Mouse (Mus musculus) Patski (cell line): ENCODE measurements around the gene Pip4k2b. TPM values are rescaled to one million over a fixed set of nuclear protein-coding genes. Genes with fewer than 3 reads are reported as not detected.

Experiments
- ATAC-seq: fragments of 100-300 bp; one replicate; pipeline ENCODE4 v1.8.0; 2021
- CTCF ChIA-PET: fragments of 350-600 bp; sonication (Branson Sonifier 250); formaldehyde crosslinking; loops from one replicate; lab custom pipeline; 2022; ENCODE audit warnings: inconsistent platforms; lab: Charles Lee
- POLR2A ChIA-PET: fragments of 350-600 bp; sonication (Branson Sonifier 250); formaldehyde crosslinking; loops from one replicate; lab custom pipeline; 2022; ENCODE audit warnings: antibody characterized with exemption, inconsistent platforms; lab: Charles Lee
- DNase-seq: peaks from one replicate; pipeline ENCODE4 v3.0.0-alpha.2; 2011; ENCODE audit warnings: low read depth, low spot score
- H3K27me3 ChIP-seq: fragments of 371-371 bp; one replicate; pipeline ENCODE4 v1.5.1; 2021
- CTCF ChIP-seq: fragments of 100-300 bp; IDR thresholded peaks from one replicate; pipeline ENCODE4 v1.5.1; 2021
- in situ Hi-C: fragments of 300-500 bp; cut with MboI; formaldehyde crosslinking; loops from 3 replicates; pipeline ENCODE4 v1.11.1; 2018; ENCODE audit warnings: low pct_unique_long_range_greater_than_20kb, mixed read lengths
- polyA plus RNA-seq: library from polyadenylated mRNA; unstranded; gene quantifications from one replicate; pipeline ENCODE4 v1.2.3, GENCODE M21; 2021

Pip4k2b gene
- polyA plus RNA-seq, 1 experiment from 2014 or later = 30.9 TPM

GRCm38 (mm10) chr11:97670234-97671176 lies 74.0 kb downstream of the Pip4k2b start:
- POLR2A ChIA-PET = interaction anchor here (1.8 kb wide), 1 partner anchor 10 kb away, joined by 4 read pairs; no protein-coding TSS in a partner anchor
- in situ Hi-C loops = no loop called here

GRCm38 (mm10) chr11:97669829-97670228 lies 74.7 kb downstream of the Pip4k2b start:
- in situ Hi-C loops = loop anchor here (5.0 kb wide), 1 partner anchor 38 kb away; no protein-coding TSS in a partner anchor
- no peak for TF ChIP-seq CTCF
- POLR2A ChIA-PET = interaction anchor here (1.8 kb wide), 1 partner anchor 9 kb away, joined by 4 read pairs; no protein-coding TSS in a partner anchor
- H3K27me3 ChIP-seq = no peaks in the 10 kb centered on the region
- CTCF ChIA-PET = no interaction called here
- DNase-seq (no peak), ATAC-seq (no peak)

More at GRCm38 (mm10) chr11:97670234-97671176, 74.0 kb downstream of the Pip4k2b start:
- DNase-seq (no peak), ATAC-seq (no peak)
- CTCF ChIA-PET = no interaction called here
- no peak for TF ChIP-seq CTCF
- H3K27me3 ChIP-seq = no peaks in the 10 kb centered on the region

- POLR2A ChIA-PET = interaction anchor here (1.8 kb wide), 1 partner anchor 9 kb away, joined by 4 read pairs; no protein-coding TSS in a partner anchor
- TF ChIP-seq CTCF = no peak
- in situ Hi-C loops = loop anchor here (5.0 kb wide), 1 partner anchor 37 kb away; no protein-coding TSS in a partner anchor
- CTCF ChIA-PET = interaction anchor here (1.0 kb wide), 1 partner anchor 23 kb away, joined by 4 read pairs; no protein-coding TSS in a partner anchor
- DNase-seq (no peak), ATAC-seq (no peak)
- H3K27me3 ChIP-seq = no peaks in the 10 kb centered on the region
These were observed 75.2 kb downstream of the Pip4k2b start for GRCm38 (mm10) chr11:97669268-97669667.

- ATAC-seq (no peak), DNase-seq (no peak)
- ChIA-PET POLR2A (no interaction called here), CTCF (interaction anchor here (1.0 kb wide), 2 partner anchors 11 to 24 kb away, joined by 3 to 4 read pairs; no protein-coding TSS in a partner anchor)
- no peak for TF ChIP-seq CTCF
- in situ Hi-C loops = loop anchor here (5.0 kb wide), 1 partner anchor 36 kb away; no protein-coding TSS in a partner anchor
- no peaks in the 10 kb centered on the region for H3K27me3 ChIP-seq
These were observed 76.3 kb downstream of the Pip4k2b start for GRCm38 (mm10) chr11:97668160-97668559.

GRCm38 (mm10) chr11:97666794-97667193 lies 77.7 kb downstream of the Pip4k2b start:
- no peak for TF ChIP-seq CTCF
- no peaks in the 10 kb centered on the region for H3K27me3 ChIP-seq
- ChIA-PET CTCF (interaction anchor here (0.7 to 1.4 kb wide), 3 partner anchors 9 to 16 kb away, joined by 3 to 4 read pairs (median 3); no protein-coding TSS in a partner anchor), POLR2A (no interaction called here)
- no peak for ATAC-seq
- in situ Hi-C loops = loop anchor here (5.0 kb wide), 1 partner anchor 34 kb away; no protein-coding TSS in a partner anchor
- DNase-seq = no peak

GRCm38 (mm10) chr11:97666221-97666620 lies 78.3 kb downstream of the Pip4k2b start:
- in situ Hi-C loops = loop anchor here (5.0 kb wide), 1 partner anchor 34 kb away; no protein-coding TSS in a partner anchor
- no peak for ATAC-seq
- CTCF ChIA-PET = interaction anchor here (1.2 to 1.4 kb wide), 2 partner anchors 9 to 16 kb away, joined by 3 to 4 read pairs; no protein-coding TSS in a partner anchor
- POLR2A ChIA-PET = no interaction called here
- DNase-seq = no peak
- H3K27me3 ChIP-seq = no peaks in the 10 kb centered on the region
- TF ChIP-seq CTCF = no peak

- in situ Hi-C loops = loop anchor here (5.0 kb wide), 1 partner anchor 33 kb away; no protein-coding TSS in a partner anchor
- ATAC-seq (no peak), DNase-seq (no peak)
- ChIA-PET POLR2A (no interaction called here), CTCF (interaction anchor here (0.8 kb wide), 1 partner anchor 20 kb away, joined by 3 read pairs; no protein-coding TSS in a partner anchor)
- no peak for TF ChIP-seq CTCF
- H3K27me3 ChIP-seq = no peaks in the 10 kb centered on the region
These were observed 79.1 kb downstream of the Pip4k2b start for GRCm38 (mm10) chr11:97665431-97665830.

Other genes with a start within 250 kb of the Pip4k2b start
- 0.17 TPM for gene 4933428G20Rik, start 244.4 kb downstream of the Pip4k2b start, polyA plus RNA-seq
- 1.8 TPM for gene Srcin1, start 168.5 kb downstream of the Pip4k2b start, polyA plus RNA-seq
- gene Epop, start 115.0 kb downstream of the Pip4k2b start, polyA plus RNA-seq = 5.3 TPM
- gene Mllt6, start 81.3 kb downstream of the Pip4k2b start, polyA plus RNA-seq = 28.1 TPM
- 60.3 TPM for gene Cisd3, start 58.9 kb downstream of the Pip4k2b start, polyA plus RNA-seq
- 47.3 TPM for gene Pcgf2, start 44.2 kb downstream of the Pip4k2b start, polyA plus RNA-seq
- gene Psmb3, start 41.3 kb downstream of the Pip4k2b start, polyA plus RNA-seq = 246 TPM
- gene Cwc25, start 21.9 kb upstream of the Pip4k2b start, polyA plus RNA-seq = 20.1 TPM
- 0.10 TPM for gene 1700001P01Rik, start 31.2 kb upstream of the Pip4k2b start, polyA plus RNA-seq
- gene Rpl23, start 37.7 kb upstream of the Pip4k2b start, polyA plus RNA-seq = 568 TPM
- gene Lasp1, start 54.3 kb upstream of the Pip4k2b start, polyA plus RNA-seq = 246 TPM
- 1.5 TPM for gene B230217C12Rik, start 96.1 kb upstream of the Pip4k2b start, polyA plus RNA-seq
- gene Fbxo47, start 139.4 kb upstream of the Pip4k2b start, polyA plus RNA-seq = 1.5 TPM
- 0.41 TPM for gene Plxdc1, start 241.7 kb upstream of the Pip4k2b start, polyA plus RNA-seq